Mouse (Mus musculus): ENCODE data around the gene Sf3a1.
"Not testable (repeated sequence)": the region's sequence is repeated elsewhere in the genome, so short reads cannot be mapped to it uniquely, and the experiment has no call there.

Gene Sf3a1

DNA sequence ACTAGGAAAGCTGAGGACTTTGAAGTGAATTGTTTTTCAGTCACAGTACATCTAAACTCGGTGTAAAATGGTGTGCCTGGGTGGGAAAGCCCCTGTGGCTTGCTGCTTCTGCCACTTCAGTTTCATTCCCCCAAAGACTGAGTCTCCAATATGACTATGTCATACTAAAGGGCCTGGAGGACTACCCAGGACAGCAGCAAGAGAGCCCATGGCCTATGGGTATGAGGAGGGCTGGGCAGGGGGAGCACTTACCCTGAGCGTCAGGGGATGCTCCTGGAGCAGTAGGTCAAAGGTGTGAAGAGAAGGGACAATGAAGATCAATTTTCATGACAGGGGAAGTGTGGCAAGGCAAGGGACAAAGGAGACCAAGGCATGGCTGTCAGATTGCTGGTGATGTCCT lies 21.2 kb upstream of the Sf3a1 start:
- no peak for DNase-seq

GRCm38 (mm10) chr11:4141505-4141904 lies 18.6 kb upstream of the Sf3a1 start:
- no peak for DNase-seq

DNA sequence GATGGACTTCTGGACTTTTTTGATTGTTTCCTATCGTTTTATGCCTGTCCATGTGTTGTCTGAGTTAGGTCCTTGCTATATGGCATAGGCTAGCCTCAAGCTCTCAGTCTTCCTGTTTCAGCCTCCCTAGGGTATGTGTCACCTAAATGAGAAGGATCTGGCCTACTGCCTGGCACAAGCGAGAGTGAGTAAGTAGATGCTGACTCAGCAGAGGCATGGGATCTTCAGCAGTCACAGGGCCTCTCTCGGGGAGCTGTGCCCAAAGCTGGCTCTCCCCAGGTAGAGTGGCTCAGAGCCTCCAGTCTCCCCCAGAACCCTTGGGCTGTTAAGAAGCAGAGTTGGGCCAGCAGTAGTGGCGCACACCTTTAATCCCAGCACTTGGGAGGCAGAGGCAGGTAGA lies 17.8 kb upstream of the Sf3a1 start:
- no peak for DNase-seq

DNA sequence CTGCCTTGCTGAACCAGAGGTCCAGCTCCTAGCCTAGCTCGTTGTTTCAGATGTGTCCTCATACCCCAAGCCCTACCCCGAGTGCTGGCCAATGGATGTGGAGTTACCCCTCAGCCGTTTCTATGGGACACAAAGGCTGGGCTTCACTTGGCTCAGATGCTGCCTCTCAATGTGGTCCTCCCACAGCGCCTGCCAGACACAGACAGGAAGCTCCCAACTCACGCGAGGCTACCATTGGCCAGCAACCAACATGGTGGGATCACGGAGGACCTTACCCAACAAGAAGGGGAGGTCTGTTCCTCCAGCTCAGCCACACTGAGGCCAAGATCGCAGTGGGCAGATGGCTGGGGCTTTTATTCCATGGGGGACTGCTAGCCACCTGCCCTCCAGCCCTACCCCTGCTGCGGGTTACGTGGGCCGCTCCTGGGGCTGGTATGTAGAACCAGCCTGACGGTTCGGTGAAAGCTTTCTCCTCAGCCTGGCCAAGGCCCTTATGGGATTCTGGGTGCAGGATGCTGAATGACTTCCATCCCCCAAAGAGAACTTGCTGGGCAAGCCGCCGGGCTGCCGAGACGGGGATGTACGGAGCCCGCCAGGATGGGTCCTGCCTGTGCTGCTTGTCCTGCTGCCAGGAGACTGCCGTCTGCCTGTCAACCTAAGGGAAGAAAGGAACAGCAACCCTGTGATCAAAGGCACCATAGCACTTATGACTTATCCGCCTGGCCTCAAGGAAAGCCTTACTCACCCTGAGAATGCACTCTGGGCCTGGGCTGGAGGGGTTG lies 16.7 kb upstream of the Sf3a1 start:
- DNase-seq, result no peak

- no peak for DNase-seq
Observed at GRCm38 (mm10) chr11:4146381-4146780, 13.8 kb upstream of the Sf3a1 start.

DNA sequence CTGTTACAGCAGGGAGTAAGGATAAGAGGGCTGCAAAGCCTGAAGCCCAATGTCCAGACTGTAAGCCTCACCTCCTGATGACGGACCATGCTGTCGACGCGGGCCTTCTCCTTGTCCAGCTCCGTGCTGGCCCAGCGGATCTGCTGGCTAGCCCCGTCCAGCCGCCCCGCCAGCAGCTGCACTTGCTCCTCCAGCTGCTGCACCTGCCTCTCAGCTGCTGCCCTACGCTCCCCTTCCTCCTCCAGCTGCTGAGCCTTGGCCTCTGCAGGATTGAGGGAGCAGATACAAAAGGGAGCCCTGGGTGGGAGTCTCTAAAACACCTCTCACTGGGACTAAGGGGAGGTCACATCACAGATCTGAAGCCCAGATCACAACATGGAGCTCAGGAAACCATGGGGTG lies 13.1 kb upstream of the Sf3a1 start:
- DNase-seq, result no peak

DNA sequence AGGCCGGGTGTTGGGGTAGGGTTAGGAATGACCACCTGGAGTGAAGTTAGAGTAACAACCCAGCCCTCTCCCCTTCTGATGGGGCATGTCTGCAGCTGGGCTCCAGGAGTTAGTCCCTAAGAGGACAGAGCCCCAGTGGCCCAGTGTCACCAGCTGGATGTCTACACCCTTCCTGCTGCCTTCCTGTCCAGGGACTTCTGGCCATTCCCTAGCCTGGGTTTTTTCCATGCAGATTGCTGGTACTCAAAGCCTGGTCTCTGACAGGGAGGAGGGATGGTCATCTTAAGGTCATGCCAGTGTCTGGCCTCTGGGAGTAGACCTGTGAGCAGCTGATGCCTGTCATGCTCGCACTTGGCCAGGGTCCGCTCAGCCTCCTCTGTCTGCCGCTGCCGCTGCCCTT lies 12.0 kb upstream of the Sf3a1 start:
- no peak for DNase-seq

DNA sequence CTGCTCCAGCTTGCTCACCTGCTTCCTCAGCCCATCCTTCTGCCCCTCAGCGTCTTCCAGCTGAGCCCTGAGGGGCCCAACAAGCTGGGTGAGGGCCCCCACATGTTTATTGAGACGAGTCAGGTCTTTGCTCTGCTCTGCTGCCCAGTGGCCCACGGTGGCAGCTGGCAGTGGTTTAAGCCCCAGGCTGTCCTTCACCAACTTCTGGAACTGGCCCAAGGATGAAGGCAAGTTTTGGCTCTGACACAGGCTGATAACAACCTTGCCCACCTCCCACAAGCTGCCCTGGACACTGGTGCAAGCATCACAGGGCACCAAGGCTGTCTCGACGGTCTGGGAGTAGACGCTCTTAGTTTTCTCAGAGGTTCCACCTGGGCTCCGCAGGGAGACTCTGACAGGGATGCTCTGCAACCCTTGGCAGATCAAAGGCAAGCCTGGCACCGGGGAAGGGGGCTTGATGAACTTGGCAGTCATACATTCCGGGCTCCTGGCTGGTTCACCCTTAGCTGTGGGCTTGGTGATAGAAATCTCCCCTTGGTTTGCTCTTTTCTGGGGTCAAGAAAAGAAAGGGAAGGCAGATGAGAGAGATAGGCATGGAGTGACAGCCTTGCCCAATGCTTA lies 11.5 kb upstream of the Sf3a1 start:
- DNase-seq, result no peak

- no peak for DNase-seq
Observed at GRCm38 (mm10) chr11:4149886-4150285, 10.3 kb upstream of the Sf3a1 start.

DNA sequence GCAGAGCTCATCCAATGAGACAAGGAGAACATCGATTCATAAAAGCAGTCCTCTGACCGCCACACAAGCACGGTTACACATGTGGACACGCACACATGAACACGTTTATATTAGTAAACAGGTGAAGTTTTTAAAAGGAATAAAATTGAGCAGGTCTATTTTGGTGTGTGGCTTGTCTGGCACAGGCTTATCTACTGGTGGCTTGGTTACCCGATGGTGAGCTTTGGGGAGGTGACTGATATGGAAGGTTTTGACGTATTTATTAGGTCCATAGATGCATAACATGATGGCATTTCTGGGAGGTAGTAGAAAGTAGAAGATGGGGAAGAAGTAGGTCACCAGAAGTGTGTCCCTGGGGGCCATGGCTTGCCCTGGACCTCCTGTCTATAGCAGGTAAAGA lies 6.5 kb upstream of the Sf3a1 start:
- no peak for DNase-seq

DNA sequence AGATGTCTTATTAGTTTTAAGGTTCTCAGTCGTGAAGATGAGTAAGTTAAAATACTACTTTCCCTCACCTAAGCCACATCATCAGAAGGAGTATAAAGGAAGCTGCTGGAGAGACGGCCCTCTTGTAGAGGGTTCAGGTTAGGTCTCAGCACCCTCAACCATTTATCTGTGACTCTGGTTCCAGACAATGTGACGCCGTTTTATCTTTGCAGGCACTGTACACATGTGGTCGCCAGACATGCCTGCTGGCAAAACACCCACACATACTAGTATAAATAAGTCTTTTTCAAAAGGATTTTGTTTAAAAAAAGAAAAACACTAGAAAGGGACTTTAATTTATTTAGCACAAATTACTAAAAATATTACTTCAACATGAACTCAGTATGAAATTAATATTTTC lies 4.5 kb upstream of the Sf3a1 start:
- DNase-seq, result no peak

DNA sequence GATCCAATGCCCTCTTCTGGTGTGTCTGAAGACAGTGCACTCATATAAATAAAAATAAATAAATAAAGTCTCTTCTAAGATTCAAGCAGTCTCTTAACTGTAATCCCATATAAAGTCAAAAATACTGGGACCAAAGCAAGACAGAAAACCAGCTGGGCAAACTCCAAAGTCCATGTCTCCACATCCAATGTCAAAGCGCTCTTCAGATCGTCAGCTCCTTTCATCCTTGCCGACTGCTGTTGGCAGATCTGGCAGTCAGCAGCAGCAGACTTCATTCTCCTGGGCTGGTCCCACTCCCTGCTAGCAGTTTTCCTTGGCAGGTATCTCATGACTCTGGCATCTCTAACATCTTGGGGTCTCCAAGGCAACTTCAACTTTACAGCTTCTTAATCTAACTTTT lies 1.5 kb upstream of the Sf3a1 start:
- DNase-seq, result no peak

- no peak for DNase-seq
Observed at GRCm38 (mm10) chr11:4160758-4161480, 769 bp downstream of the Sf3a1 start.

- DNase-seq, result no peak
Observed at GRCm38 (mm10) chr11:4164701-4165100, 4.6 kb downstream of the Sf3a1 start.

DNA sequence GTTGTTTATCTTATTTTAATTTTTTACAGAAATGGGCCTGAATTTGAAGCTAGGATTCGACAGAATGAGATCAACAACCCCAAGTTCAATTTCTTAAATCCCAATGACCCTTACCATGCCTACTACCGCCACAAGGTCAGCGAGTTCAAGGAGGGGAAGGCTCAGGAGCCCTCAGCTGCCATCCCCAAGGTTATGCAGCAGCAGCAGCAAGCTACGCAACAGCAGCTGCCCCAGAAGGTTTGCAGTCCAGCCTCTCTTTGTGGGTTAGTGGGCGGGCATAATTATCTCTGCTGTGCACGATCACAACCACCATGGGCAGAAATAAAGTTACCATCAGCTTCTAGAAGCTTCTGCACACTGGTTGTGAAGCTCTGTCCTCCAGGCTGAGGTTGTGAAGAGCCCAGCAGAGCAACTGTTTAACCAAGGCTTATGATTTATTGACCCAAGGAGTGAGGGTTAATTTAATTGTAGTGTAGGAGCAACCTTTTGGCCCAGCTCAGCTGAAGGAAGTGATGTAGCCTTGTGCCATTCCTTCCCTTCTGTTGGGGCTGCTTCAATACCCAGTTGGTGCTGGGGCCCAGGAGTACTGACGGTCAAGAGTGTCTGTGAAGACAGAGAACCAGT lies 6.4 kb downstream of the Sf3a1 start:
- no peak for DNase-seq

DNA sequence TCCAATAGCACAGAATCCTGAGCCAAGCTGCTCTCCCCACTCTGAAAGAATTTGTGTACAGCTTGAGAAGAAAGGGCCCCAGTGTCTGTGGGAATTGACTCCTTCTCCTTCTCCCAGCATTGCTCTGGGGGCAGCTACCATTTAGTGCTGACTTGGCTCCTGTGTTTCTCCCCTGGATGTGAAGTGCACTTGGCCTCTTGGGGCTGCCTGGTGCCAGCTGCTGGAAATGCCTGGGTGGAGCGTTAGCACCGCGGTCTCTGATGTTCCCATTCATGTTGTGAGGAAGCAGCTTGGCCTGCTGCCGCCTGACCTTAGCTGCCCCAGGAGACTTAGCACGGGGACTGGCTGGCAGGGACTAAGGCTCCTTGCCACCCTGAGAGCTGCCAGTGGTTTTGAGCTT lies 14.4 kb downstream of the Sf3a1 start:
- peak; percentile 23 to 24 for DNase-seq

- no peak for DNase-seq
Observed at GRCm38 (mm10) chr11:4177716-4178115, 17.6 kb downstream of the Sf3a1 start.

GRCm38 (mm10) chr11:4182061-4182460 lies 21.9 kb downstream of the Sf3a1 start:
- no peak for DNase-seq

DNA sequence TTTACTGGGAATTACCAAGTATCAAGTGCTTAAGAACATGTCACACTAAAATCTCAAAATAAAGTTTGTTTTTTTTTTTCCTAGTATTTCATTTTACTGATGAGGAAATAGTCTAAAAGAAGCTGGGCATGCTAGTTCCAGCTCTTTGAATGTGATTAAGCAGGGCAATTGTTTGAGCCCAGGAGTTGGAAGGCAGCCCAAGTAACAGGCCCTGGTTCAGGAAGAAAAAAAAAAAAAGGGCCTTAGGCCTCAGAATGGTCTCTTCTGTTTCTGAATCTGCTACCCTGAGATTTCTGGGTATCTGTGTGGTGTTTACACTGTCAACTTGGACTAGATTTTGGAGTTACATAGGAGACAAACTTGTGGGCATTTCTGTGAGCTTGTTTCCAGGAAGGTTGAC lies 23.4 kb downstream of the Sf3a1 start:
- DNase-seq, result no peak

DNA sequence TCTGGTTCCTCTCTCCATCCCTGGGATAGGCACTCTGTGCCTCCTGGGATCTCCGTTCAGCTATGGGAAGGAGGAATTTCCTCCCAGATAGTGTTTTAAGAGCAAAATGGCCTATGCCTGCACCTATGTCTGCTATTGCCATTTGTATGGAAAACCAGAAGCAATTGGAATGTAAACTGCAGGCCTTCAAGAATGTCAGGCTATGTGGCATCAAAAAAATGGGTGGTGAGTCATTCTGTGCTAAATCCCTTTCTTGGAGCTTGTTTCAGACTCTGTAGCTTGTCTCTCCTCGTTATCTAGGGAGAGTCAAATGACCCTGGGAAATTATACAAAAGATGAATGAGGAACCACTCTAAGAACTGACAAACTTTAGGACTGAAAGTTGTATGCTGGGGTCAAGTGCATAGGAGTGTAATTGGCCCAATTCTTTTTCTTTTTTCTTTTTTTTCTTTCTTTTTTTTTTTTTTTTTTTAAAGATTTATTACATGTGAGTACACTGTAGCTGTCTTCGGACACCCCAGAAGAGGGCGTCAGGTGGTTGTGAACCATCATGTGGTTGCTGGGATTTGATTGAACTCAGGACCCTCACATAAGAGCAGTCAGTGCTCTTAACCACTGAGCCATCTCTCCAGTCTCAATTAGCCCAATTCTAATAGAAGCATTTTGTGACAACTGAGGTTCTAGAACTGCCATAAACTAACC lies 24.3 kb downstream of the Sf3a1 start:
- no peak for DNase-seq

- DNase-seq, result not testable (repeated sequence)
Observed at GRCm38 (mm10) chr11:4185480-4185879, 25.3 kb downstream of the Sf3a1 start.

DNA sequence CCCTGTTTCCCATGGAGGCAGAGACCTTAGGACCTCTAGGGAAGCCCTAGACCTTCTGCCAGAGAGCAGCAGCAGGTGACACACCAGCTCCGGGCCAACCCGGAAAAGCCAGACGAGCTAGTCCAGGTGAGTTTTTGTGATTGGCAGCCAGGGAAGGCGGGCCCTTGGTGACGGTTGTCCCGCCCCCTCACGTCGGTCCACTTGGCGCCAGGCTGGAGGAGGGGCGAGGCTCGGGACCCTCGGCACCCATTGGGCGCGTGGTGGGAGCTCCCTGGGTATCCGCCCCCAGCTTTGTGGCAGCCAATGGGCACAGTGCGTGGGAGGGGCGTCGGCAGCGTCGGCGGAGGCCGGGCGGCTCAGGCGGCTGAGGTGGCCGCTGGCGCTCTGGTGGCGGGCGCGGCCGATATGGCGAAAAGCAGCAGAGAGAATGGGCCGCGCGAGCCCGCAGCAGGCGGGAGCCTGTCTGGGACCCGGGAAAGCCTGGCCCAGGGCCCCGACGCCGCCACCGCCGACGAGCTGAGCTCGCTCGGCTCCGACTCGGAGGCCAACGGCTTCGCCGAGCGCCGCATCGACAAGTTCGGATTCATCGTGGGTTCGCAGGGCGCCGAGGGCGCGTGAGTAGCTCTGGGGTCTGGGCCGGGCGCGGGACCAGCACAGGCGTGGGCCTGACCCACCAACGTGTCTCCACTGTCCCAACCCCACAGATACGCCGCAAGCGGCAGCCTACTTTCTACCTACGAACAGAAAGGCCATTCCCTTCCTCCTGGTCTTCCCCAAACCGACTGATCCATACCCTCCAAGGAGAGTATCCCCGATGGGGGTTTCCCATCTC lies 26.6 kb downstream of the Sf3a1 start, which contains the start of gene Tbc1d10a:
TSS of gene Tbc1d10a (plus strand) at position 304 of the 832 bp plus-strand sequence.
- DNase-seq, result peak; percentile 98 to 99

Data from cerebellum, adult 18-20 months (tissue).